Mouse (Mus musculus) neural tube, embryonic 15.5 days (tissue): Measurements from ENCODE around the gene Actl6a. TPM values are rescaled to one million over a fixed set of nuclear protein-coding genes. Genes with fewer than 3 reads are reported as not detected.
A peak's percentile ranks its signal among the peaks of the same experiment; 100 is the strongest.
"Not testable (repeated sequence)": the region's sequence is repeated elsewhere in the genome, so short reads cannot be mapped to it uniquely, and the experiment has no call there.

Experiments used
- ATAC-seq: fragments of 200-750 bp; cut with Nextera tagmentation; 2 replicates; pipeline ENCODE4 v1.8.0; 2017; ENCODE audit warnings: mild to moderate bottlenecking, moderate TSS enrichment, moderate library complexity; ENCODE audit not compliant: low FRiP score
- H3K27ac ChIP-seq: fragments of 300-500 bp; sonication (generic); replicated peaks from 2 replicates; pipeline ENCODE4 v1.5.1; 2015; ENCODE audit warnings: mild to moderate bottlenecking, inconsistent platforms
- H3K27me3 ChIP-seq: fragments of 300-500 bp; sonication (generic); replicated peaks from 2 replicates; pipeline ENCODE4 v1.6.1; 2015; ENCODE audit warnings: inconsistent platforms
- H3K36me3 ChIP-seq: fragments of 300-500 bp; sonication (generic); 2 replicates; pipeline ENCODE4 v1.6.1; 2015; ENCODE audit warnings: inconsistent platforms
- H3K4me1 ChIP-seq: fragments of 300-500 bp; sonication (generic); 2 replicates; pipeline ENCODE4 v1.6.1; 2015; ENCODE audit warnings: inconsistent platforms
- H3K4me2 ChIP-seq: fragments of 300-500 bp; sonication (generic); 2 replicates; pipeline ENCODE4 v1.6.1; 2015; ENCODE audit warnings: inconsistent platforms, mild to moderate bottlenecking, moderate library complexity
- H3K4me3 ChIP-seq: fragments of 300-500 bp; sonication (generic); replicated peaks from 2 replicates; pipeline ENCODE4 v1.5.1; 2015; ENCODE audit warnings: mild to moderate bottlenecking, inconsistent platforms
- H3K9ac ChIP-seq: fragments of 300-500 bp; sonication (generic); replicated peaks from 2 replicates; pipeline ENCODE4 v1.6.1; 2015; ENCODE audit warnings: mild to moderate bottlenecking, inconsistent platforms
- H3K9me3 ChIP-seq: fragments of 300-500 bp; sonication (generic); replicated peaks from 2 replicates; pipeline ENCODE4 v1.6.1; 2016; ENCODE audit warnings: inconsistent platforms
- WGBS: fragments of 180-500 bp; shearing (Covaris S2); methylation state at CpG from one replicate; pipeline ENCODE4 v1.1.7; 2015; ENCODE audit warnings: mixed read lengths; 5-methylcytosine and 5-hydroxymethylcytosine counted together
- polyA plus RNA-seq: library from polyadenylated mRNA; unstranded; fragments of >200 nt; fragmentation: Nextera tagmentation; extraction: Ambion mirVana; gene quantifications from 2 replicates; pipeline ENCODE4 v1.2.1, GENCODE M21; 2015

Actl6a gene
- polyA plus RNA-seq, 1 experiment from 2014 or later = 51.9 TPM

- Histone ChIP-seq H3K4me3 (no peak overlapping the region), H3K27me3 (no peaks in the 10 kb centered on the region), H3K9me3 (no peaks in the 10 kb centered on the region), H3K4me1 (no peaks in the 10 kb centered on the region), H3K27ac (no peak overlapping the region), H3K4me2 (no peak overlapping the region), H3K36me3 (peaks cover 88% of the 10 kb centered on the region), H3K9ac (no peak overlapping the region)
- ATAC-seq = no peak
- WGBS = 83% methylated on average over 4 of the region's 4 CpGs
These were observed 21.8 kb downstream of the Actl6a start for GRCm38 (mm10) chr3:32727861-32728260.

GRCm38 (mm10) chr3:32736244-32737171, 30.4 kb downstream of the Actl6a start, which contains the start of gene Ndufb5:
TSS of gene Ndufb5 (plus strand) at chr3:32736990.
- H3K36me3 ChIP-seq = peaks cover 31% of the 10 kb centered on the region
- H3K27me3 ChIP-seq = no peaks in the 10 kb centered on the region
- ATAC-seq = peak; percentile 99
- peak within 1 kb of the TSS; percentile 93 for H3K4me3 ChIP-seq
- WGBS = under 1% methylated on average over 62 of the region's 62 CpGs
- H3K27ac ChIP-seq = peak within 1 kb of the TSS; percentile 90
- peaks cover 31% of the 10 kb centered on the region for H3K4me1 ChIP-seq
- H3K9ac ChIP-seq = peak within 1 kb of the TSS; percentile 77
- H3K4me2 ChIP-seq = peak within 1 kb of the TSS; percentile 74
- no peaks in the 10 kb centered on the region for H3K9me3 ChIP-seq

GRCm38 (mm10) chr3:32737172-32737655, 31.1 kb downstream of the Actl6a start, which contains the start of gene Mrpl47:
TSS of gene Mrpl47 (minus strand) at chr3:32737605.
- peak within 1 kb of the TSS; percentile 77 for H3K9ac ChIP-seq

GRCm38 (mm10) chr3:32738549-32738948, 32.5 kb downstream of the Actl6a start:
- H3K4me2 ChIP-seq = peak overlapping the region; percentile 74
- H3K4me1 ChIP-seq = peaks cover 35% of the 10 kb centered on the region
- H3K27me3 ChIP-seq = no peaks in the 10 kb centered on the region
- WGBS = 95% methylated on average over 5 of the region's 5 CpGs
- peaks cover 21% of the 10 kb centered on the region for H3K36me3 ChIP-seq
- no peaks in the 10 kb centered on the region for H3K9me3 ChIP-seq
- H3K9ac ChIP-seq = no peak overlapping the region
- ATAC-seq = no peak
- H3K27ac ChIP-seq = no peak overlapping the region
- H3K4me3 ChIP-seq = peak overlapping the region; percentile 93; the same call in 1 of the 2 replicates

More at GRCm38 (mm10) chr3:32737172-32737655, 31.1 kb downstream of the Actl6a start, which contains the start of gene Mrpl47:
- no peaks in the 10 kb centered on the region for H3K27me3 ChIP-seq
- peak within 1 kb of the TSS; percentile 74 for H3K4me2 ChIP-seq
- peaks cover 28% of the 10 kb centered on the region for H3K36me3 ChIP-seq
- WGBS = 0% methylated on average over 31 of the region's 31 CpGs
- peak within 1 kb of the TSS; percentile 90 for H3K27ac ChIP-seq
- no peaks in the 10 kb centered on the region for H3K9me3 ChIP-seq
- ATAC-seq = peak; percentile 67
- peak within 1 kb of the TSS; percentile 93 for H3K4me3 ChIP-seq
- peaks cover 35% of the 10 kb centered on the region for H3K4me1 ChIP-seq

- no peaks in the 10 kb centered on the region for H3K27me3 ChIP-seq
- no peak overlapping the region for H3K4me3 ChIP-seq
- 85% methylated on average over 2 of the region's 2 CpGs for WGBS
- ATAC-seq = no peak
- no peak overlapping the region for H3K9ac ChIP-seq
- H3K4me1 ChIP-seq = peaks cover 25% of the 10 kb centered on the region
- H3K4me2 ChIP-seq = no peak overlapping the region
- H3K36me3 ChIP-seq = peaks cover 29% of the 10 kb centered on the region
- no peak overlapping the region for H3K27ac ChIP-seq
- H3K9me3 ChIP-seq = no peaks in the 10 kb centered on the region
These were observed 36.2 kb downstream of the Actl6a start for GRCm38 (mm10) chr3:32742276-32742780.

- 98% methylated on average over 6 of the region's 6 CpGs for WGBS
These were observed 38.9 kb downstream of the Actl6a start for GRCm38 (mm10) chr3:32745001-32745400.

GRCm38 (mm10) chr3:32745426-32745825, 39.3 kb downstream of the Actl6a start:
- H3K36me3 ChIP-seq = peaks cover 50% of the 10 kb centered on the region
- not testable (repeated sequence) for H3K4me2 ChIP-seq, ATAC-seq

More at GRCm38 (mm10) chr3:32745001-32745400, 38.9 kb downstream of the Actl6a start:
- no peak overlapping the region for H3K27ac ChIP-seq
- H3K4me1 ChIP-seq = peaks cover 7% of the 10 kb centered on the region; the same call in 1 of the 2 replicates
- H3K9ac ChIP-seq = no peak overlapping the region
- H3K4me3 ChIP-seq = no peak overlapping the region
- no peaks in the 10 kb centered on the region for H3K9me3 ChIP-seq
- no peak overlapping the region for H3K4me2 ChIP-seq
- no peak for ATAC-seq
- no peaks in the 10 kb centered on the region for H3K27me3 ChIP-seq
- peaks cover 49% of the 10 kb centered on the region for H3K36me3 ChIP-seq

GRCm38 (mm10) chr3:32748384-32748783, 42.3 kb downstream of the Actl6a start:
- ATAC-seq = no peak
- no peak overlapping the region for H3K9ac ChIP-seq
- no peaks in the 10 kb centered on the region for H3K9me3 ChIP-seq
- H3K36me3 ChIP-seq = peaks cover 66% of the 10 kb centered on the region
- no peaks in the 10 kb centered on the region for H3K27me3 ChIP-seq
- H3K27ac ChIP-seq = no peak overlapping the region
- H3K4me1 ChIP-seq = no peaks in the 10 kb centered on the region
- WGBS = 91% methylated on average over 9 of the region's 9 CpGs
- no peak overlapping the region for H3K4me3 ChIP-seq
- no peak overlapping the region for H3K4me2 ChIP-seq

More at GRCm38 (mm10) chr3:32745426-32745825, 39.3 kb downstream of the Actl6a start:
- not testable (repeated sequence) for H3K27me3 ChIP-seq, H3K27ac ChIP-seq, H3K9me3 ChIP-seq, H3K4me1 ChIP-seq, H3K9ac ChIP-seq, H3K4me3 ChIP-seq

- no peak overlapping the region for H3K27ac ChIP-seq
- H3K36me3 ChIP-seq = peaks cover 74% of the 10 kb centered on the region
- no peaks in the 10 kb centered on the region for H3K27me3 ChIP-seq
- H3K4me1 ChIP-seq = no peaks in the 10 kb centered on the region
- 86% methylated on average over 4 of the region's 4 CpGs for WGBS
- H3K4me2 ChIP-seq = no peak overlapping the region
- ATAC-seq = peak; percentile 58; the same call in 1 of the 2 replicates
- no peak overlapping the region for H3K4me3 ChIP-seq
- H3K9me3 ChIP-seq = no peaks in the 10 kb centered on the region
- H3K9ac ChIP-seq = no peak overlapping the region
These were observed 43.9 kb downstream of the Actl6a start for GRCm38 (mm10) chr3:32749820-32750579.

GRCm38 (mm10) chr3:32754384-32754915, 48.4 kb downstream of the Actl6a start:
- Histone ChIP-seq H3K36me3 (peaks cover 43% of the 10 kb centered on the region), H3K9me3 (no peaks in the 10 kb centered on the region), H3K9ac (no peak overlapping the region), H3K27me3 (no peaks in the 10 kb centered on the region), H3K4me1 (no peaks in the 10 kb centered on the region), H3K4me3 (no peak overlapping the region), H3K4me2 (no peak overlapping the region), H3K27ac (no peak overlapping the region)
- ATAC-seq = no peak
- WGBS = 93% methylated on average over 3 of the region's 3 CpGs

GRCm38 (mm10) chr3:32759212-32759611, 53.1 kb downstream of the Actl6a start:
- H3K27ac ChIP-seq = no peak overlapping the region
- H3K9ac ChIP-seq = no peak overlapping the region
- H3K4me1 ChIP-seq = no peaks in the 10 kb centered on the region
- no peaks in the 10 kb centered on the region for H3K9me3 ChIP-seq
- ATAC-seq = no peak
- H3K27me3 ChIP-seq = no peaks in the 10 kb centered on the region
- WGBS = 69% methylated on average over 5 of the region's 5 CpGs
- H3K4me2 ChIP-seq = no peak overlapping the region
- H3K4me3 ChIP-seq = no peak overlapping the region
- H3K36me3 ChIP-seq = 0 out of 2 replicates have a peak, but pooled peaks cover 4% of the 10 kb centered on the region
